Mouse (Mus musculus): Measurements from ENCODE around the gene Prom1.

GRCm38 (mm10) chr5:44146437-44147332 is 44.9 kb upstream of the Prom1 start:
- no peak for TF ChIP-seq CHD2 (IDR thresholded peaks at IDR 0.05; ENCODE audit: low read depth, low read length)
- TF ChIP-seq MAFK (IDR thresholded peaks at IDR 0.05; ENCODE audit: insufficient read depth, low read depth, low read length), result no peak
- TF ChIP-seq ZC3H11A (IDR thresholded peaks at IDR 0.05; ENCODE audit: borderline replicate concordance, low read depth, low read length), result no peak

All from ES-E14 (cell line).